Mouse (Mus musculus) urinary bladder, adult 18-20 months (tissue): Measurements from ENCODE around the gene Ywhaq.
"Not testable (repeated sequence)": the region's sequence is repeated elsewhere in the genome, so short reads cannot be mapped to it uniquely, and the experiment has no call there.

Experiments used
- DNase-seq, 2 experiments: peaks; one replicate each; pipeline ENCODE4 v3.0.0; 2022; ENCODE audit warnings: low spot score in 2 of 2, mixed read lengths in 2 of 2

Gene Ywhaq

GRCm38 (mm10) chr12:21409651-21410050, 7.8 kb downstream of the Ywhaq start:
- DNase-seq: no peak

- no peak for DNase-seq
Measured at GRCm38 (mm10) chr12:21408789-21409367, 8.6 kb downstream of the Ywhaq start.

- DNase-seq: no peak
Measured at GRCm38 (mm10) chr12:21402771-21403170, 14.7 kb downstream of the Ywhaq start.

DNA sequence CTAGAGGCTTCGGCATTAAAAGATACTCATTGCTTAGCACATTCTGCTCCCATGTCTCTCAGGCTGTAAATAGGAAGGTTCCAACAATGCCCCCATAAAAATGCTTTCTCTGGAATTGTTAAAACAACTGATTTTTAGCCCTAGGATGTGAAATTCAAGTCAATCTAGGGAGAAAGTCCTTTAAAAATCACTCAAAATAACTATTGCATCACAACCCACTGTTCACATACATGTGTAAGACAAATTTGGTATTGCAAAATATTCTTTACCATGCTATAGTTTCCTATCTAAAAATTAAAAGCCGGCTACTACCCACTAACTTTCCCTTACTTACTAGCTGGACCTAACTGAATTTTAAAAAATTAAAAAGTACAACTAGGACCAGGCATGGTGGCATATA, 31.2 kb downstream of the Ywhaq start:
- no peak for DNase-seq

DNA sequence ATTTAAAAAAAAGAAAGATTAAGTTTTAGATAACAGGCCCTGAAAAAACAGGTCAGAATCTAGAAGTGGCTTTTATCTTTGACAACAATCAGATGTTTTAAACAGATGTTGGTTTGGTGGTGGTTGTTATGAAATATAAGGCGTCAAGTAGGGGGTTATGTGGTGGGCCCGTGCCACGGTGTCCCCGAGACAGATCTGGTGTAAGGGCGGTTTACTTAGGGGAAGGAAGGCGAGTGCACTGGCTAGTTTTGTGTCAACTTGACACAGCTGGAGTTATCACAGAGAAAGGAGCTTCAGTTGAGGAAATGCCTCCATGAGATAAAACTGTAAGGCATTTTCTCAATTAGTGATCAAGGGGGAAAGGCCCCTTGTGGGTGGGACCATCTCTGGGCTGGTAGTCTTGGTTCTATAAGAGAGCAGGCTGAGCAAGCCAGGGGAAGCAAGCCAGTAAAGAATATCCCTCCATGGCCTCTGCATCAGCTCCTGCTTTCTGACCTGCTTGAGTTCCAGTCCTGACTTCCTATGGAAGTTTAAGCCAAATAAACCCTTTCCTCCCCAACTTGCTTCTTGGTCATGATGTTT, 38.6 kb downstream of the Ywhaq start:
- not testable (repeated sequence) for DNase-seq

- no peak for DNase-seq
Measured at GRCm38 (mm10) chr12:21375376-21376157, 41.9 kb downstream of the Ywhaq start.

- no peak for DNase-seq
Measured at GRCm38 (mm10) chr12:21373820-21374475, 43.5 kb downstream of the Ywhaq start.

GRCm38 (mm10) chr12:21373100-21373819, 44.2 kb downstream of the Ywhaq start, which contains the start of gene Adam17:
TSS of gene Adam17 (minus strand) at chr12:21373632.
- peak; percentile 90 to 95 for DNase-seq

- DNase-seq: no peak
Measured at GRCm38 (mm10) chr12:21370035-21370611, 47.3 kb downstream of the Ywhaq start.

- DNase-seq: no peak
Measured at GRCm38 (mm10) chr12:21369087-21369410, 48.4 kb downstream of the Ywhaq start.

DNA sequence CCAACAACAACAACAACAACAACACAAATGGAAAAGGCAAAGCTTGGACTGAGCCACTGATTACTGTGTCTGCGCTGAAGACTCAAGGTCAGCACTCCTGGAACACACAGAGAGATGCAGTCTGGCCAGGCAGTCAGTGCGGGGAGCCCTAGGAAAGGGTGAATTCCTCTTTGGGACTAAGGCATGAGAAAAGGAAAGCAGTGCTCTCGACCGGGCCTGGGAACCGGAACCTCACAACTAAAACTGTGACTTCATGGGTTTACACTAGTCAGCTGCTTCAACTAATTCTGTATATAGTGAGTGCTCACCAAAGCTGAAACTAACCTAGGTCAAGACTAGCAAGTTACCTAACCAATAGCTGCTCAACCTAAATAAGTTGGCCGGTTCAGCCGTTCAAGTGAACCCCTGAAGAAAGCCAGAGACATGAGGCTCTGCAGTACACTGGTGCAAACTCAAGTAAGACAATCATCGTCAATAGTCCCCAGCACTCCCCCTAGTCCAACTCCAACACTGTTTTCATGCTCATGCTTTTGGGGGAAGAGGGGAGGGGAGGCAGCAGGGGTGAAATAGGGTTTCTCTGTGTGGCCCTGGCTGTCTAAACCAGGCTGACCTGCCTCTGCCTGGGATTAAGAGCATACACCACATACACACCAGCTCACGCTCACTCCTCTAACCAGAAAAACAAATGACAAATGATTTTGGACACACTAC, 48.9 kb downstream of the Ywhaq start:
- DNase-seq: no peak

DNA sequence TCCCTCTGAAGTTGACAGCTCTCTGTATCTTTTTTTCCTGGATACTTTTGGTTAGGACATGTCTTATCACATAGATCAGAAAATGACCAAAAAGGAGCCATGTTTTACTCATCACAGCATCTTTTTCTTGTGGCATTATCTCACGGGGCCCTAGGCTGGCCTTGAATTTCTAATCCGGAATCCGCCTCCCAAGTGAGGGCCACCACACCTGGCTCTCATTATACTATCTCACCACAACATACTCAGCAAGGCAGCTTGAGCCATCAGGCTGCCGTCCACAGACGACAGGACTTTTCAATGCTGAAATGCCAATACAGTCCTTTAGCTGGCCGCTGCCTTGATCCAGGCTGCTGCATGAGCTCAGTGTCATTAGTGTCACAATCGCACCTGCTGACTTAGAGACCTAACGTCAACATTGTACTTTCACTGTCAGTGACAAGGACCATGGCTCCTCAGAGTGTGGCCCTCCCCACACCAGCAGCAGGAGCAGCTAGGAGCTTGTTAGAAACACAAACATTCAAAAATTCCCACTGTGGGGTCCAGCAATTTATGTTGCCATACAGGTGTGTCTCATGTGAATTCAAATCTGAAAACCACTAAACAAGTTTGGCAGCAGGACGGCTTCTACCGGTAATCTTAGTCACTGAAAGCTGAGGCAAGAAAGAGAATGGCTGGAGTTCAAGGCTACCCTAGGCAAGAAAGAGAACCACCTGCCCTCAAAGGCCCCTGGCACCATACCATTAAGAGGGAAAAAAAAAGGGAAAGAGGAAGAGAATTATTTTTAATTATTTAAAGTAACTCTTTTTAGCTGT, 52.6 kb downstream of the Ywhaq start:
- no peak for DNase-seq

- DNase-seq: peak; percentile 11 to 12
Measured at GRCm38 (mm10) chr12:21363195-21363594, 54.2 kb downstream of the Ywhaq start.

DNA sequence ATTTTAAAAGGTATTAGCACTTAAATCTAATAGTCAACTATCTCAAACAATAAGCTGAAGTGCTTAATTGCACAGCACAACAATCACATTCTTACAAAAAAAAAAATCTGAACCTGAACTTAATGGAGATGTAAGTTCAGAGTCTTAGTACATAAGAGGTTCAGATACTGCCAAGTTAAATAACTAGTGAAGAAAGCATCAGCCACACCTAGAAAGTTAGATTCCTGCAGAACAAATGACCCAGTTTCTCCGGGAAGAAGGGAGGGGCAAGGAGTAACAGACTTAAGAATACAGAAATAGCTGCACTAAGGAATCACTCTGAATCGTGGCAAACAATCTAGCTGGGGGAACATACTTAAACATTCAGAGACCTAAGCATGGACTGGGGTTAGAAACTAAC, 54.8 kb downstream of the Ywhaq start:
- DNase-seq: no peak

DNA sequence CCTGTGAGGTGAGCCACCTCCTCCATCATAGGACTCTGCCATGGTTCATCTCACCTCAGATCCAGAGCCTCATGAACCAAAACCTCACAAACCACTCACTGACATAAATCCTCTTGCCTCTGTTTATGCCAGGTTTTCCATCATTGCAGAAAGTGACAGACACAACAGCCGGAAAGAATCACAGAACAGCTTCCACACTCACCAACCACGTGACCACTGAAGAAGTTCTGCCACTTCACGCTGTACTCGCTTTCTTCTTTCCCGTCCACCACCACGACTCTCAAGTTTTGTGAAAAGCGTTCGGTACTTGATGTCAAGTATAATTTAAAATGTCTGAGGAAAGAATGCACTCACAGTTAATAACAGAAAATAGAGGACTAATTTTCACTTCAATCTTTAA, 63.8 kb downstream of the Ywhaq start:
- no peak for DNase-seq

- DNase-seq: no peak
Measured at GRCm38 (mm10) chr12:21350113-21350876, 67.1 kb downstream of the Ywhaq start.

DNA sequence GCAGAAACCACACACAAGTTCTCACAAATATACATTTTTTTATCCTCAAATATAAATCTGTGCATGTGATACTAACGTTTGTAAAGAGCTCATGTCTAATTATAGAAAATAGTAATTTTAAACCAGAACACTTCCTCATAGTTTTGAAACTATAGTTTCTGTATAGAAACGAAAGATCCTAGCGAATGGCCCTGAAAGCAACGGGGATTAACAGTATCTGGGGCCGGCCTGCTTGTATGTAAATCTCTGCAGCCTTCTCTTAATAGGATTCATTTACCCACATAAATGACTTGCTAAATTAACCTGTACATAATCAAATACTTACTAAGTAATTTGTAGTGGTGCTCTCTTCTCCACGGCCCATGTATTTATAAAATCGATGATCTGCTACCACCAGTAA, 70.5 kb downstream of the Ywhaq start:
- no peak for DNase-seq

DNA sequence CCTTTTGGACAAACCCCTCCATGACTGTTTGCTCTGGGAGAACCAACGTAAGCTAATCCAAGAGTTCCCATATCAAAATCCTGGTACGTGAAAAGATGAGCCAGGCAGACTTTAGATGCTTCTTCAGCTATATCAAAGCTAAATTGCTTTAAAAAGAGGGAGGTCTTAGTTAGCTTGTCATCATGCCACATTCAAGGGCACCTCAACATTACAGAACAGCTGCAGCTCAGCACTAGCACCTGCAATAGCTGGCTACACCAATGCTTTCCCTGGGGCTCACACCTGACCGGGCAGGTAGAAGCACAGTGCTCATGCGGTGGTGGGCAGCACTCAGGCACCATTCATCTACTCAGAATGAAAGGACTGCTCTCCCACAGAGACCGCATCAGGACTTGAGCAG, 76.8 kb downstream of the Ywhaq start:
- DNase-seq: no peak
